Mouse (Mus musculus) kidney, adult 11 months (tissue): ENCODE data around the gene Purb.

Source experiments
- DNase-seq: peaks from one replicate; pipeline ENCODE4 v3.0.0; 2022

Gene Purb

DNA sequence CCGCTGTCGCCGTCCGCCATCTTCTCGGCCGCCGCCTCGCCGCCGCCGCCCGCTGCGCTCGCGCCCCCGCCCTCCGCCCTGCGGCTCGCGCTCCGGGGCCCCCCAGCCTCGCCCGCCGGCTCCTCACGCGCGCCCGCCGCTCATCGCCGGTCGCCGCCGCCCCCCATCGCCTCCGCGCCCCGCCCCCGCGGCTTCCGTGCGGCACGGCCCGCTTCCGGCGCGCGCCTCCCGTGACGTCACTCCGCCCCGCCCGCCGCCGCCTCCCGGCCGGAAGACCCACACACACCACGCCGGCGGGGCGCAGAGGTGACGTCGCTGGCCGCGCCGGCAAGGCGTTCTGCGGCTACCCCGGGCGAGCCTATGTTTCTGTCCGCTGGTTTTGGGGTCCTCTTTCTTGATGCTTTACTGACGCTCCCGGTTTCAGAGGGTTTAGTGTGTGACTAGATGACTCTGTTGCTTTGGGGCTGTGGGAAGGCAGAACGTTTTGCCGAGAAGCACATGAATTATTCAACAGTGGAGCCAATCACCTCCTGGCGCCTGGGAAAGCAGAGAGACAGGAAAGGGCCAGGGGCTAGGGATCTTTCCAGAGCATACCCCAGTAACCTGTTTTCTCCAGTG, at the start of gene Purb:
Gene Purb, minus strand, starts transcription at position 51 of the 618 bp plus-strand sequence.
- peak; percentile 86 for DNase-seq

DNA sequence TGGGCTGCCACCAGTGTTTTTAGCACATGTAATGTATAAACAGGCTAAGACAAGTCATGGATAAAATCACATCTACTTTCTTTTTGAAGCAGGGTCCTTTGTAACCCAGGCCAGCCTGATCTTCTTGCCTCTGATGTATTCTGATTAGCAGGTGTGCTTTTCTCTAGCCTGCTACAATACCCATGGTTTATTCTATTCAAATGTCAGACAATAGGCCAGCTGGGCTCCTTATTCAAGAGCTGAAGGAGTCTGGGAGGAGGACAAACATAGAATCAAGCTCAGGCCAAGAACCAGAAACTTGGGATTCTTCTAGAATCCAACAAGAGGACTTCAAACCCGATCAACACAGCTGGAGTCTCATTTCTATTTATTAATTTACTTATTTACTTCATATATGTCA, 49.5 kb upstream of the Purb start:
- DNase-seq, result no peak

DNA sequence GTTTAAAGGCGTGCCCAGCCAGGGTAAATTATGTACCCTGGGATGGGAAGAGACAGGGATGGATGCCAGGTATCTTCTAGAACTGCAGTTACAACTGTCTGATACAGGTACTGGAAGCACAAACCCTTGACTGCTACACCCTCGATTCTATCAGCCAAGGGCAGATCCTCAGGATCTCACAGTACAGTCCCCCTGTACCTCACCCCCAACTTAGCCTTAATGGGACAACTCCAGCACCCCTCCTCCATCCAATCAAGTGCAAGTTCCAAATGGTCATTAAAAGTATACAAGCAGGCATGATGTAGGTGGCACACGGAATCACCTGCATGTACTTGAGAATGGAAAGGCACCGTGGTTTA, 49.1 kb upstream of the Purb start:
- DNase-seq, result no peak

DNA sequence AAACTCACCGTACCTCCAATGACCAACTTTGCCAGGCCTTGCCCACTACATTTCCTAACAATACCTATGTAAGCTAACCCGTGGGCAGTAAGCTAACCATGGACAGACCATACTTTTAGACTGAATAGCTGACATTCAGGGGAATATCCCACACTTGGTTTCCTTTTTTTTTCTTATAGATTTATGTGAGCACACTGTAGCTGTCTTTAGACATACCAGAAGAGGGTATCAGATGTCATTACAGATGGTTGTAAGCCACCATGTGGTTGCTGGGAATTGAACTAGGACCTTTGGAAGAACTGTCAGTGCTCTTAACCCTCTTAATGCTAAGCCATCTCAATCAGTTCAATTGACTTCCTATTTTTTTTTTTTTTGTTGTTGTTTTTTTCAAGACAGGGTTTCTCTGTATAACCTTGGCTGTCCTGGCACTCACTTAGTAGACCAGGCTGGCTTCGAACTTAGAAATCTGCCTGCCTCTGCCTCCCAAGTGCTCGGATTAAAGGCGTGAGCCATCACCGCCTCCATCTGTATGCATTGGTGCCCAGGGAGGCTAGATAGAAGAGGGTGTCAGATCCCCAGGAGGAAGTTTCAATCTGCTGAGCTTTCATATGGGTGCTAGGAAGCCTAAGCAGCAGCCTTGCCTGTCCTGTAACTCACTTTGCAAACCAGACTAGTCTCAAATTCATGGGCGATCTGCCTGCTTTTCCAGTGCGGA, 48.6 kb upstream of the Purb start:
- DNase-seq, result no peak

DNA sequence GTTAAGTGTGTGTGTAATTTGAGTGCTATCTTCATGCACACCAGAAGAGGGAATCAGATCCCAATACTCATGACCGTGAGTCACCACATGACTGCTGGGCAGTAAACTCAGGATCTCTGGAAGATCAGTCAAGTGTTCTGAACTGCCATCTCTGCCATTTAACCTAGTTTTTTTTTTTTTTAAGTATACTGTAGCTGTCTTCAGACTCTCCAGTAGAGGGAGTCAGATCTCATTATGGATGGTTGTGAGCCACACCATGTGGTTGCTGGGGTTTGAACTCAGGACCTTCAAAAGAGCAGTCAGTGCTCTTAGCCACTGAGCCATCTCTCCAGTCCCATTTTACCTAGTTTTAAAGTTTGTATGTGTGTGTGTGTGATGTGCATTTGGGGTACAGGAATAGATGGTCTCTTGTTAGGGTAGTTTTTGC, 48.0 kb upstream of the Purb start:
- no peak for DNase-seq

DNA sequence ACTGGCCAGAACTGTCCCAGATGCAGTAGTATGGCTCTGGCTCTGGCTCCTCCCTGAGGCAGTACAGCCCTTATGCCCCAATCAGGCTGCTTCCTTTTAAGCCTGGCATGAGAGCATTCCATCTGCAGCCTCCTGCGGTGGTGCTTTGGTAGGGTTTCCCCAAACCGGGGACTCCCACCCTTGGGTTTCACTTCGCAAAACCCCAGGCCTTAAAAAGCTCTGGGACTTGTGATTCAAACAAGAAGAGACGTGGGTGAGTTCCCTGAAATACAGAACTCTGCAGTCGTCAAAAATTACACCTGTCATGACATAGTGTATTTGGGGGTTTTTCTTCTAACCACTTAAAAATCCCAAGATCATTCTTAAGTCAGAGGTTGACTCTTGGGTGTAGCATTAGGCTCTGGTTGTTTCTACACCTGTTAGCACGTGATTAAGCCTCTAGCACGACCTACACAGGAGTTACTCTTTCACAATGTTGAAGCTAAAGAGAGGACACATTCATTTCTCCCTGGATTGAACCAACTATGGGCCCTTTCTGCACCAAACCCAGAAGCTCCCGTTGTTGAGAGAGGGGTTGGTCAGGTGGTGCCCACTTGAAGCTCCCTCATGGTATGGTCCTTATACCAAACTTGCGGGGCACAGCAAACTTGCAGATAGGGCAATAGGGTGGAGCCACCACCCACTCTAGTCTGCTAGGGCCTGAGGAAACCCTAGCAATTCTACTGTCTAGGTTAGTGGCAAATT, 47.2 kb upstream of the Purb start:
- no peak for DNase-seq

DNA sequence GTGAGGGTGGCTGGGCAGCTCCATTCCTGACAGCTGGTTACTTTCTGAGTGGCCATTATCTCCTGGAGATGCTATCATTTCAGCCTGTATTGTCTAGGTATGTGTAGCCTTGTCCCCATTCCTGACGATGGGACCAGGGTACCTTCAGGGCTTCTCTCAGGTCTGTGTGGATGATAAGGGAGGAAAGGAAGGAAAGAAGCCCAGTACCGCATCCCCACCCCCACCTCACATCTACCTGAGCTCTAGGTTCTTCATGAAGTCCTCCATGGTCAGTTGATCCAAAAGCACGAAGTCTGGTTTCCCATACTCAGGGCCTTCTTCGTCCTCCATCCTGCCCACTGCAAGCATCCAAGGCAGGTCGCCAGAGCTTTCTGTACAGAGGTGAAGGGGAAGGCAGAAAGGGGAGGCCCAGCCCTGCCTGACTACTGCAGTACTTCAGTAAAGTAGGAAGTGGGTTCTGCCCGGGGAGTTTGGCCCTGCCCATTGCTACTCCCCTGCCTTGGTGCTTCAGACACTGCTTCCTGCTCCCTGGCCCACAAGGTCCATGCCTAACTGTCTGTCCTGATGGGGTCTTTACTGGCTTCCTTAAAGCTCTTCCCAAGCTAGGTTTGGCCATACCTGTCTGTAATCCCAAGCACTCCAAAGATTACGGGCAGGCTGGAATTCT, 44.9 kb upstream of the Purb start, which contains the start of gene Myo1g:
Gene Myo1g, minus strand, starts transcription at position 459 of the 667 bp plus-strand sequence.
- no peak for DNase-seq

DNA sequence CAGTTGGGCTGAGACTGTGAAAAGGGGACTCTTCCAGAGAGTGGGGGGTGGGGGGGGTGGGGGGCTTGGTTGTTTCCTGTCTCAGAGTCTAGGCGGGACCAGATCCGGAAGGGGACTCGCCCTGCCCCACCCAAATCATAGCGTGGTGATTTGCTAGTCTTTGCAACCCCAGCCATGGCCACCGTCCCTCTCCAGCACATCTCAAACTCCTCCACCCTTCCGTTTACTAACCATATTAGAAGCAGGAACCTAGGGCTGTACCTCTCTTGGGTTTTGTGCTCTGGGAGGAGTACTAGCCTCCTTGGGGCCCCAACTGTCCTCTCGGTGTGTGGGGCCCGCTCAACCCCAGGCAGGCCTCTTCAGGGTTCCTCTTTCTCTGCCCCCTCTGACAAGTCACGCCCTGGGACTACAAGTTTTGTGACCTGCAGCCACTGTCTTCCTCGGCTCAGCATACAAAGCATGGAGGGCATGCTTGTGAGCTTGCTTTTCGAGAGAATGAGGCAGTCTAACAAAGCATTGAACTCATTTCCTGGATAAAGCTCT, 43.8 kb upstream of the Purb start:
- DNase-seq, result no peak

DNA sequence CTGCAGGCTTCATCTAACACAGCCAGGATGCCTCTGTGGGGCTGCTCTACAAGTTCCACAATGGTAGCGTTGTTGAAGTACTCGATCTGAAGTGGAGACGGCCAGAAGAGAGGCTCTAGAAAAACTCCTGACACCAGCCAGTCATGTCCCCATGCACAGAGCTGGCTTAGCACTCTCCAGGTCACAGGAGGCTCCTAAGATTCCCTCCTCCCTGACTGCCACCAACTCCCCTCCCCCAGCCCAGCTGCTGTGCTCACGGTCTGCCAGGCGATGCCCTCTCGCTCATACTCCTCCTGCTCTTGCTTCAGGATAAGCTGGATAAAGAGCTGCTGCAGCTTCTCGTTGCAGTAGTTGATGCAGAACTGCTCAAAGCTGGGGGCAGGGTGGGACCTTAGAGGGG, 39.1 kb upstream of the Purb start:
- DNase-seq, result no peak

DNA sequence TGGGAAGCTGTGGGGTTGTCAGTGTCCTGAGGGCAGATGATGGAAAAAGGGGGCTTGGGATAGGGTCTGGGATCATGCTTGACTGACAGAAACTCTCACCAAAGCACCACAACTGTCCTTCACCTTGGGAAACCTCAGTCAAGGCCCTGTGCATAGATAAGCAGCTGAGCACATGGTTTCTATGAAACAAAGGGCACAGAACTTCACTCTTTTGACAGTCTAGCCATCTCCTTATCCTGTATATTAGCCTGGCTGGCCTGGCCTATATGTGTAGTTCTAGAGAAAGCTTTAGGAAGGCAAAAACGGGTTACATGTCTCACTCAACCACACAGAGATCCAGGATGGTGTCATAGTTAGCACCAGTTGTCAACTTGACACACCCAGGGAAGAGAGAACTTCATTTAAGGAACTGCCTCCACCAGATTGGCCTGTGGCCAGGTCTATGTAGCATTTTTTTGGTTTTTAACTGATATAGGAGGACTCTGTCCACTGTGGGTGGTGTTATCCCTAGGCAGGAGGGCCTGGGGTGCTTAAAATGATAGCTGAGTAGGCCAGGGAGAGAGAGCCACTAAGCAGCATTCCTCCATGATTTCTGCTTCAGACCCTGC, 32.7 kb upstream of the Purb start:
- DNase-seq, result no peak

DNA sequence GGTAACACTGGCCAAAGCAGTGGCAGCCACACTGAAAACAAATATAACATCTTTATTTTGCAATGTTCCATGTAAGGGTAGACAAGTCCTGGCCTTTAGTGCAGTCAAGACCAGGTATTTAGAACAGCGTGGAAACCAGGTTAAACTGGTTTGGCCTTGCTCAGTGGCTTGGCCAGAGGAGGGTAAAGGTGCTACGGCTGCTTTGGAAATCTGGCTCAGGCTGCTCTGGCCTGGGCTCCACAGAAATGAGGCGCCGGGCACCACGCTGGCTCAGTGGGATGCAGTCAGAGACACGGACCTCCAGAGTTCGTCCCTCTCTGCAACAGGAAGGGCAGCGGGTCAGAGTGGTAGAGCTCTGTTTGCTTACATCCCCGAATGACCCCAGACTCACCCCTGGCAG, 30.8 kb upstream of the Purb start:
- peak; percentile 35 for DNase-seq

DNA sequence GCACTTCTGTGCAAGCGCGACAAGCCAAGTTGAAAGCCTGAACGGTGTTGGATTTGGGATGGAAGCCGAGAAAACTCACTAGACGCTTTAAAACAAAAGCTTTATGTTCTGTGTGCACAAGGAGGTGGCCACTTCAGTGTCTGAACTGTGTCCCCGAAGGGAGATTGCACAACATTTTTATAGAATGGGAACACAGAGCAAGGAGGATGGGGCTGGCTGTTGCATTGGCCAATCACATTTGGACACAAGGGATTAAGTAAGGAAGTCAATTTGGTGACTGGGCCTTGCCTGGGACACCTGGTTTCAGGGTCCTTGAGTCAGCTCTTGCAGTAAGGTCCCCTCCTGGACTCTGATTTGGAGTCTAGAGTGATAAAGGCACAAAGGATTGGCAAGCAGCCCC, 29.0 kb upstream of the Purb start:
- DNase-seq, result no peak

DNA sequence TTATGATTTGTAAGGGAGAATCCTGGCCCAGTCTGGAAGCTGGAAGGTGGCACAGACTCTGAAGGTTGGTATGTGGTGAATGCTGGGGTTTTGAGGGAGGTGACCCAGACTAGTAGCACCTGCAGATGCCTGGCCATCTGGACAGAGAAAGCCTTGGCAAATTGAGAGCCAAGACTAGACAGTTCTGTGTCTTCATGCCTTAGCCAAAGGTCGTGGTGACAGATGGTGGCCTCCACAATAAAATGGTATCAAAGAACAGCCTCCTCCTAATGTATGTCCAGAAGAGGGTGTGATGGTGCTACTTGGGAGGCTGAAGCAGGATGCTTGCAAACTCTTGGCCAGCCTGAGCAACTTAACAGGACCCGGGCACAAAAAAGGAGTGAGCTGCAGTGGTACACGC, 28.5 kb upstream of the Purb start:
- no peak for DNase-seq

DNA sequence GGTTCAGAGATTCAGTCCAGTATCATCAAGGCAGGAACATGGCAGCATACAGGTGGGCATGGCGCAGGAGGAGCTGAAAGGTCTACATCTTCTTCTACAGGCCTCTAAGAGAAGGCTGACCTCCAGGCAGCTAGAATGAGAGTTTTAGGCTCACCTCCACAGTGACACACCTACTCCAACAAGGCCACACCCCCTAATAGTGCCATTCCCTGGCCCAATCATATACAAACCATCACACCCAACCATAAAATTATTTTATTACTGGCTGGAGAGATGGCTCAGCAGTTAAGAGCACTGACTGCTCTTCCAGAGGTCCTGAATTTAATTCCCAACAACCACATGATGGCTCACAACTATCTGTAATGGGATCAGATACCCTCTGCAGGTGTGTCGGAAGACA, 26.8 kb upstream of the Purb start:
- no peak for DNase-seq

DNA sequence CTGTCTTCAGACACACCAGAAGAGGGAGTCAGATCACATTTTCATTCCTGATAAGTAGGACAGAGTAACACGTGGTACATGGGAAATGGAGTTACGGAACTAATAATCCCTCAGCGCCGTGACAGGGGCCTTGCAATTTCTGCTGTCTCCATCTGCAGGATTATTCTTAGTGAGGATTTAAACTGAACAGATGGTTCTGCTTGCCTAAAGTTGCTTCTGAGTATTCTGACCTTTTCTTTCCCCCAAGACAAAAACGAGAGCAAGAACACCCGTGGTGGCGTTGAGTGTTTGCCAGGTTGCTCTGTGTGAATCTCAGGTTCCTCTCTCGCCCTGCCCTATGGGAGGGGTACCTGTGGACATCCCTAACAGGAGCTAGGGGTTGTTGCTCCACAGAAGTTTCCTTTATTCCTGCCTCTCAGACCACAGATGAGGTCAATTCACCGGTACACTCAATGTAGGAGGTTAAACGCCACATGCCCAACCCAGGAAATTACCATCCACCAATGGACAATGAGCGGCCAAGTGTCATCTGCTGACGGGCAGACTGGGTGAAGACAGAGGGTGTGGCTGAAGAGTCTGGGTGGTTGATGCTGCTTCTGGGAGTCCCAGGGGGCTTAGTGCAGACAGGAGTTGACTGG, 21.7 kb upstream of the Purb start:
- DNase-seq, result no peak

DNA sequence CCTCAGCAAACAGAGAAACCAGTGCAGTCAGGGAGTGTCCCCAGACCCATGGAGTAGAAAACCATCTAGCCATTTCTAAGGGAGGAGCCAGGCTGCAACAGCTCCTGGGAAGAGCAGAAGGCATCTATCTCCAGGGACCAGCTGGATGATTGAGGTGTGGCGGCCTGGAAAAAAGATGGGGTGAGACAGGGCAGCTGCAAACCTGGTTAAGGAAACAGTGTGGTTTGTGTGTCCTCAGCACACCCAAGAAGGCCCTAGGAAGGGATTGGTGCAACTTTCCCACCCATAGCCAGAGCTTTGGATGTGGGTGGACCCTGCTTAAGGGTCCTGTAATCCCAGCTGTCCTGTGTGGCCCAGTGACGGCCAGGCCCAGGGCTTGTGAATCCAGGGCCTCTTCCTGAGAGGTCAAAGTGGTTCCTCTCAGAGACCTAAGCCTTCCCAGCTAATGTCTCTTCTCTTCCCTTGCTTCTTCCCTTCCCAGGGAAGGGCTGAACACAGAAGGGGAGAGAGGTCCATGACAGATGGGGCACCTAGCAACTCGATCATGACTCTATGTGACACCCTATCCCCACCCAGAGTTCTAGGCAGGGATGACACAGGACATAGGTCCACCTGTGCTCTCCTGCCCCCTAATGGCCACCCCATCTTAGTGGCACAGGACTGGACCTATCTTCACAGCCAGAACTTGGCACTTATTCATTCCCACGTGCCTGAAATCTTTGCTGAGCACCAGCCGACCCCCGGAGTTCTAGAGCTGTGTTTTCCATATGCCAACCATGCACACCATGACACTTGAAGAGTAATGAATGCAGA, 14.2 kb upstream of the Purb start:
- DNase-seq, result peak; percentile 46

DNA sequence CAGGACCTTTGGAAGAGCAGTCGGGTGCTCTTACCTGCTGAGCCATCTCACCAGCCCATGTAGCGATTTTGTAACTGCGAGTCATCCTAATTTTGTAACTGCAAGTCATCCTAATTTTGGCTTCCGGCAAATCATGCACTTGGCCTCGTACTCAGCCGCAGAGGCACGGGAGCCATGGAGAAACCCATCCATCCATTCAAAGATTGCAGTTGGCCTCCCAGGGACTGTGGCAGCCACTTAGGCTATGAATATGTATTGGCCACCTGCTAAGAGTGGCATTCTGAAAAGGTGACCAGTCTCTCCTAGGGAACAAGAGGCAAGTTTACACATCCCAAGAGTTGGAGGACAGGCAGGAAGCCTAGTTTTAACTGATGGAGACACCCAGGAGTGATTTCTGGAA, 13.5 kb upstream of the Purb start:
- DNase-seq, result peak; percentile 73

DNA sequence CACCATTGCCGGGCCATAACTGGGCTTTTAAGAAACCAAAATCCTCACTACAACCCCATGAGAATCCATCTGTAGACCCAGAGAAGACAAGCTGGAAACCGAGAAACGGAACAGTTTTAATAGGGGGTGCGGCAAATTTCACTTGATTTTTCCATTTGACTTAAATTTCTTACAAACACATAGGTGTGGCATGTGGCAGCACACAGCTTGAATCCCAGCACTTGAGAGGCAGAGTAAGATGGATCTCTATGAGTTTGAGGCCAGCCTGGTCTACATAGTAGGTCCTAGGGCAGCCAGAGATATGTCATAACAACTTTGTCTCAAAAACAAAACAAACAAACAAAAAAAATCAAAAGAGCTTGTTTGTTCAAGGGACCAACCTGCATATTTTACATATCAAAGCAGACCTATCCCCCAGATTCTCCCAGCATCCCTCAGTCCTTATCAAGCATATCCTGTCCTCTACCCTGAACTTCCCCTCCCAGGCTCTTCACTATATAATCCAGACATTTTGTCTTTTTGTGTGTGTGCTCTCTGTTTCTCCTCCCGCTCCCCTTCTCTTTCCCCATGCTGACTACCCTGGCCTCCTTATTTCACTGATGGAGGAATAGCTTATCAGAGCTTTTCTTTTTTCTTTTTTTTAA, 12.4 kb upstream of the Purb start:
- no peak for DNase-seq

DNA sequence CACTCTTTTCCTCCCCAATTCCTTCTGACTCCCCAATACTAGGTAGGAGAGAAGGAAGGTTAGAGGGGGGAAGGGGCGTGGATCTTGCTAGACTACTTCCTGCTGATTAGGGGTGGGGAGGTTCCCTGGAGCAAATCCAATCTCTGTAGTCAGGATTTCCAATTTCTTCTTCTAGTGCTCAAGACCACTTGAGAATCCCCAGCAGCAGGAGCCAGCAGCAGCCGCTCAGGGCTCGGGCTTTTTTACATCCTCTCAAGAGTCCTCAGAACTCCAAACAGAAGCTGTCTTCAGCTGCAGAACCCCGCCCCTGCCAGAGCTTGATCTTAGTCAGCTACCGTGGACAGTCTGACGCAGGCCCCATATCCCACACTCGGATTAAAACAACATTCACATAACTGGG, 11.8 kb upstream of the Purb start:
- no peak for DNase-seq

DNA sequence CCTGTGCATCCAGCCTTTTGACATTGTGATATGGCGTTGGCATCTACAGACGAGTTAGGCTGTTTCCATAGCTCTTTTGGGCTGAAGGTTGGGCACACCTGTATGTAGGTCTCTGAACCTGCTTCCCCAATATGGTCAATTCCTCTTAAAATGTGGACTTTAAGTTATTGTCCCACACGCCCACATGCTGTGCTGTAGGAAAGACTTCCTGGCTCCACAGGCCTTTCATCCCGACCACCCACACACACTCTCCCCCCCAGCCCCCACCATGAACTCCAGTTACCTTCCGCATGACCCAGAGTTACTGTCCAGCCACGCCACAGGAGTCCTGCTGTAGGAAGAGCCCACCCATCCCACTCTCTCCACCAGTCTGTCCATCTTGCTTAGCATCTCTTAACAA, 11.2 kb upstream of the Purb start:
- no peak for DNase-seq
